Comparison of ENCODE assay signal across 10 mouse cellular contexts in genomic region chr2:32437612-32438166, GRCm38 (mm10). TPM values are rescaled to one million over a fixed set of nuclear protein-coding genes. Genes with fewer than 3 reads are reported as not detected.
DNase-seq lines count a peak whose midpoint lies in the region; ATAC-seq and TF ChIP-seq lines count a peak whose summit lies in the region.
"Had no signal": no experiment of that assay in that cellular context is flagged by ENCODE, and none has a peak within 500 bp of the region (broad histone marks: within the 10 kb centered on the region; RNA-seq: fewer than 3 reads in every experiment).

No protein-coding gene starts in this region.

- H3K9me3 ChIP-seq in kidney, postnatal 0 days (replicated peaks; ENCODE audit: low read length) = no peaks in the 10 kb centered on the region
- H3K9me3 ChIP-seq in embryonic facial prominence, embryonic 14.5 days (ENCODE audit: control insufficient read depth, low read length) = no peaks in the 10 kb centered on the region
- no peaks in the 10 kb centered on the region for H3K9me3 ChIP-seq in hindbrain, embryonic 13.5 days
- no peaks in the 10 kb centered on the region for H3K9me3 ChIP-seq in midbrain, embryonic 16.5 days (replicated peaks; ENCODE audit: control insufficient read depth, low read length, poor library complexity, severe bottlenecking)
- H3K9me3 ChIP-seq: G1E had no signal

- no peak for TF ChIP-seq CTCF in kidney, postnatal 0 days (IDR thresholded peaks at IDR 0.05; ENCODE audit: low read depth)

- H3K36me3 ChIP-seq in kidney, postnatal 0 days (ENCODE audit: insufficient read depth, low read length) = no peaks in the 10 kb centered on the region
- no peaks in the 10 kb centered on the region for H3K36me3 ChIP-seq in embryonic facial prominence, embryonic 14.5 days (ENCODE audit: control insufficient read depth, insufficient read depth, low read length)
- no peaks in the 10 kb centered on the region for H3K36me3 ChIP-seq in hindbrain, embryonic 13.5 days
- H3K36me3 ChIP-seq in midbrain, embryonic 16.5 days (ENCODE audit: control insufficient read depth, insufficient read depth, low read length) = no peaks in the 10 kb centered on the region

- 75% methylated on average over 2 of the region's 2 CpGs for whole genome bisulfite sequencing in kidney, postnatal 0 days
- WGBS in embryonic facial prominence, embryonic 14.5 days = 44% methylated on average over 2 of the region's 2 CpGs
- 68% methylated on average over 2 of the region's 2 CpGs for WGBS in hindbrain, embryonic 13.5 days
- 60% methylated on average over 2 of the region's 2 CpGs for WGBS in midbrain, embryonic 16.5 days

- no peak overlapping the region for H3K4me3 ChIP-seq in kidney, postnatal 0 days (replicated peaks; ENCODE audit: low read depth, low read length)
- no peak overlapping the region for H3K4me3 ChIP-seq in embryonic facial prominence, embryonic 14.5 days (ENCODE audit: low read depth, low read length)
- no peak overlapping the region for H3K4me3 ChIP-seq in hindbrain, embryonic 13.5 days
- H3K4me3 ChIP-seq in midbrain, embryonic 16.5 days (ENCODE audit: low read depth, low read length) = no peak overlapping the region

- H3K4me2 ChIP-seq in kidney, postnatal 0 days (ENCODE audit: low read length) = no peak overlapping the region
- H3K4me2 ChIP-seq in embryonic facial prominence, embryonic 14.5 days (ENCODE audit: low read depth, low read length) = no peak overlapping the region
- no peak overlapping the region for H3K4me2 ChIP-seq in hindbrain, embryonic 13.5 days
- no peak overlapping the region for H3K4me2 ChIP-seq in midbrain, embryonic 16.5 days (ENCODE audit: low read length)

- H3K4me1 ChIP-seq in kidney, postnatal 0 days (replicated peaks; ENCODE audit: insufficient read depth, low read length) = peaks cover 8% of the 10 kb centered on the region; the same call in 1 of the 2 replicates
- H3K4me1 ChIP-seq in embryonic facial prominence, embryonic 14.5 days (ENCODE audit: control insufficient read depth, insufficient read depth, low read length) = peaks cover 12% of the 10 kb centered on the region
- peaks cover 36% of the 10 kb centered on the region for H3K4me1 ChIP-seq in hindbrain, embryonic 13.5 days (replicated peaks)
- H3K4me1 ChIP-seq in midbrain, embryonic 16.5 days (ENCODE audit: control insufficient read depth, insufficient read depth, low read length) = peaks cover 5% of the 10 kb centered on the region; the same call in 1 of the 2 replicates

- DNase-seq in kidney, postnatal 0 days (ENCODE audit: low spot score) = no peak
- DNase-seq in kidney, postnatal 36 days = no peak
- no peak for DNase-seq in embryonic facial prominence, embryonic 14.5 days (ENCODE audit: low spot score)
- DNase-seq in embryo, embryonic 10 days (ENCODE audit: low spot score) = no peak
- no peak for DNase-seq in adrenal gland, adult (ENCODE audit: inconsistent age in 2 of 2, low spot score in 1 of 2)
- no peak for DNase-seq in cerebellum, postnatal 36 days

- no peaks in the 10 kb centered on the region for H3K27me3 ChIP-seq in kidney, postnatal 0 days (ENCODE audit: insufficient read depth, low read length)
- no peaks in the 10 kb centered on the region for H3K27me3 ChIP-seq in embryonic facial prominence, embryonic 14.5 days (replicated peaks; ENCODE audit: control insufficient read depth, insufficient read depth, low read length)
- no peaks in the 10 kb centered on the region for H3K27me3 ChIP-seq in hindbrain, embryonic 13.5 days
- H3K27me3 ChIP-seq in midbrain, embryonic 16.5 days (ENCODE audit: control insufficient read depth, insufficient read depth, low read depth, low read length) = no peaks in the 10 kb centered on the region

- no peak for ATAC-seq in kidney, postnatal 0 days (replicated peaks; ENCODE audit: low FRiP score, low read depth)
- no peak for ATAC-seq in embryonic facial prominence, embryonic 14.5 days (ENCODE audit: low read depth)
- no peak for ATAC-seq in hindbrain, embryonic 13.5 days (ENCODE audit: low FRiP score)
- no peak for ATAC-seq in midbrain, embryonic 16.5 days

- H3K27ac ChIP-seq in kidney, postnatal 0 days = peak overlapping the region; percentile 32
- H3K27ac ChIP-seq in embryonic facial prominence, embryonic 14.5 days (replicated peaks; ENCODE audit: low read depth, low read length) = peak overlapping the region; percentile 50; the same call in 1 of the 2 replicates
- peak overlapping the region; percentile 72 for H3K27ac ChIP-seq in hindbrain, embryonic 13.5 days
- peak overlapping the region; percentile 55 for H3K27ac ChIP-seq in midbrain, embryonic 16.5 days (ENCODE audit: low read length)
- H3K27ac ChIP-seq: liver, embryonic 14.5 days had no signal

- no peak overlapping the region for H3K9ac ChIP-seq in kidney, postnatal 0 days (ENCODE audit: low read depth, low read length)
- H3K9ac ChIP-seq in embryonic facial prominence, embryonic 14.5 days (ENCODE audit: low read depth, low read length) = no peak overlapping the region
- H3K9ac ChIP-seq in hindbrain, embryonic 13.5 days = peak overlapping the region; percentile 15; the same call in 1 of the 2 replicates
- H3K9ac ChIP-seq in midbrain, embryonic 16.5 days (ENCODE audit: low read depth, low read length) = no peak overlapping the region
- H3K9ac ChIP-seq: liver, embryonic 14.5 days had no signal

RNA-seq across cellular contexts. Expression of gene Naif1, which starts 12.6 kb away (rescaled TPM):
- 4.7 TPM in 2 replicates for polyA plus RNA-seq in kidney, postnatal 0 days (2015; fragmentation: Nextera tagmentation; extraction: Ambion mirVana)
- polyA plus RNA-seq in embryonic facial prominence, embryonic 14.5 days (2014; fragmentation: Nextera tagmentation; extraction: Ambion mirVana) = 4.9 and 5.6 TPM in 2 replicates
- 5.1 and 5.9 TPM in 2 replicates for polyA plus RNA-seq in hindbrain, embryonic 13.5 days (2015; fragmentation: Nextera tagmentation; extraction: Ambion mirVana)
- polyA plus RNA-seq in midbrain, embryonic 16.5 days (2015; fragmentation: Nextera tagmentation; extraction: Ambion mirVana) = 5.3 and 5.5 TPM in 2 replicates

RNA-seq across cellular contexts. Expression of gene Slc25a25, which starts 13.6 kb away (rescaled TPM):
- polyA plus RNA-seq in kidney, postnatal 0 days (2015; fragmentation: Nextera tagmentation; extraction: Ambion mirVana) = 15.0 and 16.9 TPM in 2 replicates
- 15.8 and 17.0 TPM in 2 replicates for polyA plus RNA-seq in embryonic facial prominence, embryonic 14.5 days (2014; fragmentation: Nextera tagmentation; extraction: Ambion mirVana)
- polyA plus RNA-seq in hindbrain, embryonic 13.5 days (2015; fragmentation: Nextera tagmentation; extraction: Ambion mirVana) = 46.2 and 50.1 TPM in 2 replicates
- polyA plus RNA-seq in midbrain, embryonic 16.5 days (2015; fragmentation: Nextera tagmentation; extraction: Ambion mirVana) = 55.1 and 60.1 TPM in 2 replicates

RNA-seq across cellular contexts. Expression of gene Ptges2, which starts 42.0 kb away (rescaled TPM):
- 44.1 and 44.8 TPM in 2 replicates for polyA plus RNA-seq in kidney, postnatal 0 days (2015; fragmentation: Nextera tagmentation; extraction: Ambion mirVana)
- 28.0 and 33.5 TPM in 2 replicates for polyA plus RNA-seq in embryonic facial prominence, embryonic 14.5 days (2014; fragmentation: Nextera tagmentation; extraction: Ambion mirVana)
- polyA plus RNA-seq in hindbrain, embryonic 13.5 days (2015; fragmentation: Nextera tagmentation; extraction: Ambion mirVana) = 41.2 and 41.3 TPM in 2 replicates
- 50.7 and 51.4 TPM in 2 replicates for polyA plus RNA-seq in midbrain, embryonic 16.5 days (2015; fragmentation: Nextera tagmentation; extraction: Ambion mirVana)

RNA-seq across cellular contexts. Expression of gene Lcn2, which starts 49.6 kb away (rescaled TPM):
- polyA plus RNA-seq in kidney, postnatal 0 days (2015; fragmentation: Nextera tagmentation; extraction: Ambion mirVana) = 43.5 and 50.3 TPM in 2 replicates
- 4.0 and 7.9 TPM in 2 replicates for polyA plus RNA-seq in embryonic facial prominence, embryonic 14.5 days (2014; fragmentation: Nextera tagmentation; extraction: Ambion mirVana)
- 1.0 TPM in 1 of 2 replicates, not detected in the other for polyA plus RNA-seq in hindbrain, embryonic 13.5 days (2015; fragmentation: Nextera tagmentation; extraction: Ambion mirVana)
- polyA plus RNA-seq in midbrain, embryonic 16.5 days (2015; fragmentation: Nextera tagmentation; extraction: Ambion mirVana) = 0.86 and 1.2 TPM in 2 replicates

RNA-seq across cellular contexts. Expression of gene 1110008P14Rik, which starts 56.0 kb away (rescaled TPM):
- polyA plus RNA-seq in kidney, postnatal 0 days (2015; fragmentation: Nextera tagmentation; extraction: Ambion mirVana) = 87.0 and 96.8 TPM in 2 replicates
- polyA plus RNA-seq in embryonic facial prominence, embryonic 14.5 days (2014; fragmentation: Nextera tagmentation; extraction: Ambion mirVana) = 67.7 and 79.7 TPM in 2 replicates
- 103 and 108 TPM in 2 replicates for polyA plus RNA-seq in hindbrain, embryonic 13.5 days (2015; fragmentation: Nextera tagmentation; extraction: Ambion mirVana)
- 117 and 132 TPM in 2 replicates for polyA plus RNA-seq in midbrain, embryonic 16.5 days (2015; fragmentation: Nextera tagmentation; extraction: Ambion mirVana)
